Mouse (Mus musculus): Measurements from ENCODE around the gene Padi4. TPM values are rescaled to one million over a fixed set of nuclear protein-coding genes. Genes with fewer than 3 reads are reported as not detected.

Padi4 gene
- total and polyA plus RNA-seq, 3 experiments = not detected

- in situ Hi-C loops (cut with MboI; ENCODE audit: low pct_ligation_motif_present, low pct_unique_long_range_greater_than_20kb, low sequenced_read_pairs) (loop anchor here (5.0 kb wide), 1 partner anchor 33 kb away; no protein-coding TSS in a partner anchor), dilution Hi-C loops (cut with MboI; ENCODE audit: extremely low pct_ligation_motif_present, extremely low pct_unique_long_range_greater_than_20kb, low sequenced_read_pairs) (no loop called here)
- H3K4me3 ChIP-seq (replicated peaks in 1 of 3; ENCODE audit: low read depth in 2 of 3, low read length in 2 of 3, poor library complexity in 1 of 3) = no peak overlapping the region
- no peak for TF ChIP-seq ELF1 (IDR thresholded peaks at IDR 0.05; ENCODE audit: low read depth, low read length)
- no peak for TF ChIP-seq MAZ (IDR thresholded peaks at IDR 0.05; ENCODE audit: low read depth, low read length)
- no peak for TF ChIP-seq CTCF (conservative IDR thresholded peaks at IDR 0.05 in 1 of 2, IDR thresholded peaks at IDR 0.05 in 1 of 2; ENCODE audit: low read depth in 2 of 2, low read length in 2 of 2)
- no peak for TF ChIP-seq POLR2AphosphoS2 (IDR thresholded peaks at IDR 0.05; ENCODE audit: low read depth, low read length)
- no peak for TF ChIP-seq KAT2A (IDR thresholded peaks at IDR 0.05; ENCODE audit: insufficient replicate concordance, low read length)
- TF ChIP-seq MYC (IDR thresholded peaks at IDR 0.05; ENCODE audit: low read depth, low read length) = no peak
- TF ChIP-seq JUN (IDR thresholded peaks at IDR 0.05; ENCODE audit: insufficient read depth, low read depth, low read length) = no peak
- no peak for TF ChIP-seq RCOR1 (conservative IDR thresholded peaks at IDR 0.05; ENCODE audit: low read depth, low read length)
- TF ChIP-seq RAD21 (IDR thresholded peaks at IDR 0.05; ENCODE audit: low read depth, low read length) = no peak
- no peak for TF ChIP-seq PAX5 (IDR thresholded peaks at IDR 0.05; ENCODE audit: low read length)
- no peak for TF ChIP-seq IRF4 (IDR thresholded peaks at IDR 0.05; ENCODE audit: low read depth, low read length)
- TF ChIP-seq GABPA (IDR thresholded peaks at IDR 0.05; ENCODE audit: insufficient replicate concordance, low read depth, low read length) = no peak
- TF ChIP-seq MXI1 (IDR thresholded peaks at IDR 0.05; ENCODE audit: low read depth, low read length) = no peak
- no peak for TF ChIP-seq NELFE (IDR thresholded peaks at IDR 0.05; ENCODE audit: low read depth, low read length)
- TF ChIP-seq MEF2A (IDR thresholded peaks at IDR 0.05; ENCODE audit: borderline replicate concordance, low read depth, low read length) = no peak
- no peak for TF ChIP-seq ETS1 (conservative IDR thresholded peaks at IDR 0.05; ENCODE audit: low read depth, low read length)
- TF ChIP-seq UBTF (IDR thresholded peaks at IDR 0.05; ENCODE audit: low read depth, low read length) = no peak
- no peak for TF ChIP-seq POLR2A (IDR thresholded peaks at IDR 0.05; ENCODE audit: low read depth, low read length)
- TF ChIP-seq MAX (IDR thresholded peaks at IDR 0.05; ENCODE audit: low read length) = no peak
- no peak overlapping the region for H3K27ac ChIP-seq (ENCODE audit: insufficient read depth, low read depth)
- H3K27me3 ChIP-seq (replicated peaks) = no peaks in the 10 kb centered on the region
- H3K4me2 ChIP-seq (ENCODE audit: insufficient read depth, low read depth, poor library complexity, severe bottlenecking) = no peak overlapping the region
- H3K9ac ChIP-seq (ENCODE audit: insufficient read depth, low read depth) = no peak overlapping the region
- no peaks in the 10 kb centered on the region for H3K9me3 ChIP-seq (replicated peaks; ENCODE audit: low read length)
- H3K4me1 ChIP-seq (ENCODE audit: control insufficient read depth in 1 of 2, insufficient read depth in 2 of 2) = peaks cover 2 to 84% of the 10 kb centered on the region in 2 experiments; a peak in 2 of 4 replicates
- peaks cover 47% of the 10 kb centered on the region for H3K79me2 ChIP-seq (replicated peaks; ENCODE audit: control insufficient read depth, extremely low read depth, insufficient read depth, poor library complexity, severe bottlenecking)
- DNase-seq (ENCODE audit: extremely low read depth) = no peak
- H3K36me3 ChIP-seq (replicated peaks in 1 of 2; ENCODE audit: control insufficient read depth in 1 of 2, insufficient read depth in 1 of 2, low read length in 1 of 2) = peaks cover 97 to 99% of the 10 kb centered on the region in 2 experiments
These were observed 63.3 kb downstream of the Padi4 start for GRCm38 (mm10) chr4:140710781-140711180.

GRCm38 (mm10) chr4:140709617-140710016, 64.4 kb downstream of the Padi4 start:
- no peak for DNase-seq (ENCODE audit: extremely low read depth)
- Histone ChIP-seq H3K27ac (ENCODE audit: insufficient read depth, low read depth) (no peak overlapping the region), H3K4me2 (ENCODE audit: insufficient read depth, low read depth, poor library complexity, severe bottlenecking) (no peak overlapping the region), H3K27me3 (replicated peaks) (no peaks in the 10 kb centered on the region), H3K36me3 (replicated peaks in 1 of 2; ENCODE audit: control insufficient read depth in 1 of 2, insufficient read depth in 1 of 2, low read length in 1 of 2) (peaks cover 97 to 100% of the 10 kb centered on the region in 2 experiments), H3K9ac (ENCODE audit: insufficient read depth, low read depth) (no peak overlapping the region), H3K79me2 (replicated peaks; ENCODE audit: control insufficient read depth, extremely low read depth, insufficient read depth, poor library complexity, severe bottlenecking) (peaks cover 59% of the 10 kb centered on the region), H3K4me3 (replicated peaks in 1 of 3; ENCODE audit: low read depth in 2 of 3, low read length in 2 of 3, poor library complexity in 1 of 3) (no peak overlapping the region), H3K9me3 (replicated peaks; ENCODE audit: low read length) (no peaks in the 10 kb centered on the region), H3K4me1 (ENCODE audit: control insufficient read depth in 1 of 2, insufficient read depth in 2 of 2) (peaks cover 6 to 96% of the 10 kb centered on the region in 2 experiments)
- no peak for TF ChIP-seq SIN3A (IDR thresholded peaks at IDR 0.05; ENCODE audit: low read length)
- dilution Hi-C loops (cut with MboI; ENCODE audit: extremely low pct_ligation_motif_present, extremely low pct_unique_long_range_greater_than_20kb, low sequenced_read_pairs) (no loop called here), in situ Hi-C loops (cut with MboI; ENCODE audit: low pct_ligation_motif_present, low pct_unique_long_range_greater_than_20kb, low sequenced_read_pairs) (loop anchor here (5.0 kb wide), 1 partner anchor 32 kb away; no protein-coding TSS in a partner anchor)

Measured in CH12.LX (cell line).